Mouse (Mus musculus): Measurements from ENCODE around the gene Rbl1.
A peak's percentile ranks its signal among the peaks of the same experiment; 100 is the strongest.

GRCm38 (mm10) chr2:157185022-157185660, 19.2 kb downstream of the Rbl1 start:
- TF ChIP-seq CTCF (IDR thresholded peaks at IDR 0.05; ENCODE audit: low read depth) (peak; percentile 20; the same call in 1 of the 2 replicates), EP300 (IDR thresholded peaks at IDR 0.05; ENCODE audit: low read depth) (peak; percentile 68)

Data from liver, embryonic 14.5 days (tissue).